Mouse (Mus musculus) megakaryocyte, embryonic 14.5 days (primary cell): Measurements from ENCODE around the gene Ces1b.

ENCODE experiments used
- FLI1 ChIP-seq: IDR thresholded peaks from 2 replicates; pipeline ENCODE4 v1.6.1; 2012; ENCODE audit warnings: low read length, inconsistent platforms, mixed read lengths
- GATA1 ChIP-seq: IDR thresholded peaks from 3 replicates; pipeline ENCODE4 v1.6.1; 2012; ENCODE audit warnings: mixed read lengths, low read length, inconsistent platforms, borderline replicate concordance

DNA sequence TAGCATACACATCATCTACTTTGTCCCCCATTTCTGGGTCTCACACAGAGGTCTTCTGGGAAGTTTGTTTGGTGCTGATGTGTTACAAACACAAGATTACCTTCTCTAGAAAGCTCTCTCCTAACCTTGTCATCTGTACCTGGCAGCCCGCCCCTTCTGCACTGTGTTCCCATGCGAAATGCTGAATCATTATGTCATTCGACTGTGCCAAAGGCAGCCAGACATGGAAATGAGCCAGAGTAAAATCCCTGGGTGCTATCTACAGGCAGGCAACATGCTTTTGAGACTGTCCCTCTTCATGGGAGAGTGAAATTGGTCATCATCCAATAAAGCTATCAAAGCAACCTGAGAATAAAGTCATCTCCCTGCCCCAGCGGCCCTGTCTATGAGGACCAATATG lies 4.6 kb downstream of the Ces1b start:
- TF ChIP-seq GATA1, result no peak
- no peak for TF ChIP-seq FLI1
